Mouse (Mus musculus) adrenal gland, adult 2 months (tissue): ENCODE results near the gene Tcp10b. TPM values are rescaled to one million over a fixed set of nuclear protein-coding genes. Genes with fewer than 3 reads are reported as not detected.
"Not testable (repeated sequence)": the region's sequence is repeated elsewhere in the genome, so short reads cannot be mapped to it uniquely, and the experiment has no call there.

Experiments
- DNase-seq: peaks from one replicate; pipeline ENCODE4 v3.0.0; 2021
- long read RNA-seq: library from polyadenylated mRNA; stranded (forward); transcript quantifications from one replicate; pipeline ENCODE4 v2.0.0, GENCODE M21; 2021
- polyA plus RNA-seq: library from polyadenylated mRNA; depleted of rRNA; stranded (reverse); fragments of >200 nt; gene quantifications from 2 replicates; pipeline ENCODE4 v1.2.3, GENCODE M21; 2012; rRNA removed
- total RNA-seq, 2 experiments: library from RNA; stranded (reverse); gene quantifications; 2 replicates each; pipeline ENCODE4 v1.2.3; 2021

Gene Tcp10b
- total RNA-seq (under 1 TPM; 0.24 to 0.72 TPM), polyA plus RNA-seq (0.09 and 0.10 TPM in 2 replicates)
- long read RNA-seq, result 0 reads

GRCm38 (mm10) chr17:13060804-13061203 lies at the start of gene Tcp10b:
TSS of gene Tcp10b (plus strand) at chr17:13061104.
- DNase-seq, result not testable (repeated sequence)

- no peak for DNase-seq
These were observed 47.6 kb upstream of the Tcp10b start for GRCm38 (mm10) chr17:13013316-13013715.

GRCm38 (mm10) chr17:13036627-13037192 lies 24.2 kb upstream of the Tcp10b start:
- not testable (repeated sequence) for DNase-seq

DNA sequence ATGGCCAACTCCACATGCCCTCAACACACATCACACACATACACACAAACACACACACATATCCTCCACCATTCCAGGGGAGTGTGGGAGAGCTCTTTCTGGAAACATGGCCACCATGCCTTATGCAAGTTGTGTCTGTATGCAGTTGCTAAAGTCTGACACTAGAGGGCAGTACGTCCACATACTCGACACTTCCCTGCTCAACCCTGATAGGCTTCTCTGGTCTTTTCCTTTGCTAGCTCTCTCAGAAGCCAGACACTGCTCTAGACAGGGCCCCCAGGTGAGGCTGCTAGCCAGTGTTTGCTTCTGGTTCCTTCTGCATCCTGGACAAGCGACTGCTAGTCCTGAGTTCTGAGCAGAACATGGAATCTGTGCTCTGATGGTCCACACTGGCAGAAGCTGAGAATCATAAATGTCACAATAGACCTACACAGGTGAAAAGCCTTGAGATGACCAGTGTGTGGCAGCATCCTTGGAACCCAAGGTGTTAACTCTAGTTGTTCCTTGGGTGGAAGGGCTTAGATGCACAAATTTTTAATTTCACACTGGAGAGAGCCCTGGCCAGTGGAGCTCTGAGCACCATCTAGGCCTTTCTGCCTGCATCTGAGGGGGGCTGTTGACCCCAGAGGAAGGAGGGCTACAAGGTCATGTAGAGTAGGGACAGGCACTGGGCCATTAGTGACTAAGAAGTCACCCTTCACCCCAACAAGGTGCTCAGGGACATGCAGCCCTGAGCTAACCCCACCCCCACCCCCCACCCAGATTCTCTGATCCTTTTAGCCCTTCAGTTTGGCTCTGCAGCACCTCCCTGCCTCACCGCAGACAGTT lies 16.8 kb upstream of the Tcp10b start:
- peak; percentile 43 for DNase-seq

- DNase-seq, result not testable (repeated sequence)
These were observed 8.6 kb upstream of the Tcp10b start, which contains the start of gene Gpr31b for GRCm38 (mm10) chr17:13052124-13052813. TSS of gene Gpr31b (minus strand) at chr17:13052296.

DNA sequence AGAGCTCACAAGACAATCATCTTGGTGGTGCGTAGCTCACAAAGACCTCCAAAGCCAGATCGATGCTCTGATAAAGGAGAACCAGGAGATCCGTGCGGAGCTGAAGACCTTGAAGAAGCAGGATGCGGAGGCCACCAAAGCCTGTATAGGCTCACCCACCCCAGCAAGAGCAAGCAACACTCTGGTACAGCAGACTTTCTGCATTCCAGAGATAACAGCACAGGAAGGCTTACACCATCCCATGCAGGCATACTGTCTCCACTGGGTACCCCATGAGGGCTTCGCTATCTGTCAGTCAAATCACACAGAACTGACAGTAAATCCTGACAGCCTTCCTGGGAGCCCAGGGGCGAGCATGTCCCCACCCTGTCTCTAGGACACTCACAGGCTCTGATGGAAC lies 2.0 kb downstream of the Tcp10b start:
- DNase-seq, result not testable (repeated sequence)

DNA sequence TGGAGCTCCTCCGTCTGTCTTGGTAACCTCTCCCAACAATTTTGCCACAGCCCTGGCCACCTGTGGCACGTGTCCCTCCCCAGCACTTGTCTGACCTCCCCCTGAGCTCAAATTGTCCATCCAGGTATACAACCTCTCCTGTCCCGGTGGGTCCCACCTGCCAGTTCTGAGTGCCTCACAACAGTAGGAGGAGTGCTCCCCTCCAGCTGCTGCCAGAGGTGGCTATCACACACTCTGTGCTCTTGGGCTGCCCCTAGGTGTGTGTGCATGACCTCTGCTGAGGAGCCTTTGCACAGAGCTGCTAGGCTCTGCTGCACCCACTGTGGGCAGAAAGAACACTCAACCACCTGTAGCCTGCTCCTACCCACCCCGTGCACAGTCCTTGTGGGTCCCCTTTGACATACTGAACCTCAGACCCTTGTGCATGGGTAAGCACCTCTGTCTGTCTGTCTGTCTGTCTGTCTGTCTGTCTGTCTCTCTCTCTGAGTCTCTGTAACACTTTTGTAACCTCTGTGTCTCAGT lies 7.0 kb downstream of the Tcp10b start:
- not testable (repeated sequence) for DNase-seq

DNA sequence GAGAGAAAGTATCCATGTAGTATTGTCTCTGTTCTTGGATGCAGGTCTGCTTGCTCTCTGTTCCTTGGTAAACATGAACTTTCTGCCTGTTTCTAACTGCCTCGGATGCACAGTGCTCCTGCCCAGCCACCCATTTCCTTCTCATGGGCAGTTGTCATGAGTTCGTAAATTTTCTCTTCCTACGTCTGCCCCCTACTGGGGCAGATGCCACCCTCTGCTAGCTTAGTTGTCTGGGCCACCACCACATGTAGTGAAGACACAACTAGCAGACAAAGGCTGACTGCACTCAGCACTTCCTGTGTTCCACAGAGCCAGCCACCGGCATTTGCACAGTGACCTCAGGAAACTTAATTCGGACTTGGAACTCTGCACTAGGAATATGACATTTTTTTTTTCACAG lies 8.3 kb downstream of the Tcp10b start:
- not testable (repeated sequence) for DNase-seq

DNA sequence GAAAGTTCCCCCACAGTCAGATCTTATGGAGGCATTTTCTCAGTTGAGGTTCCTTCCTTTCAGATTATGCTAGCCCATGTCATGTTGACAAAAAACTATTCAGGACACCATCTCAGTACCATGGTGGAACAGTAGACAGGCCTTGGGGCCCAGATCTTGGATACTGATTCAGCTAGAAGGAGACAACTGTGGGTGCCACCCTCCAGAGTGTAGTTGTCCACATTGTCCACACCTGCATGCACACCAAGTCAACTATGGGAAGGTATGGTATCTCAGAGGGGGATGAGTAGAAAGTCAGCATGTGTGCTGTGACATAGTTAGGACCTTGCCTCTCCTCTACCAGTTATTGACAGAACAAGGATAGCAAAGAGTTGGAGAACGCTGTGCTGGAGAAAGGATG lies 30.6 kb downstream of the Tcp10b start:
- not testable (repeated sequence) for DNase-seq

DNA sequence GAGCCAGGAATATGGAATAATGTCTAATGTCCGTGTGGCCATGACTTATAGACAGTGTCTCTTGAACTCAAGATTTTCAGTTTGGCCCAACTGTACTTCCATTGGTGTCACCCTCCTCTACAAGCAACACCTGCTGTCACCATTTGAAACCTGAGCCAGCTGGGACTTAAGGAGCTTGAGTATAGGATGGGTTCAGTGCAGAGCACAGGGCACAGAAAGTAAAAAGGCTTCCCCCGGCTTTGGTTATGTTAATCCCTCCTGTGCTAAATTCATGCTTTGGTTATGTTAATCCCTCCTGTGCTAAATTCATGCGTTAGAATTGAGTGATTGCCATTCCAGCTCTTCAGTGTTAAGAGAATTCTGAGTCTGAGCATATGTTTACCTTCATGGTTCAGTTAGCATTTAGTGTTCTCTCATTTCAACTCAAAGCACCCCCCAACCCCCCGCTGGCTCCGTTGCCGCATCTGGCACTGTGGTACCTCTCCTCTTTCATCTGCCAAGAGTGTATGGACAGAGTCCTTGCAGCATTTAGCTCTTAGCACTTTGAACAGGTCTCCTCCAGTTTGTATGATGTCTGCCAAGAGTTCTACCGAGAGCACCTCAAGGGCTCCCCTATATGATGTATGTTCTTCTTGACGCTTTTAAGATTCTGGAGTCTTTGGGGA lies 31.3 kb downstream of the Tcp10b start:
- DNase-seq, result not testable (repeated sequence)

DNA sequence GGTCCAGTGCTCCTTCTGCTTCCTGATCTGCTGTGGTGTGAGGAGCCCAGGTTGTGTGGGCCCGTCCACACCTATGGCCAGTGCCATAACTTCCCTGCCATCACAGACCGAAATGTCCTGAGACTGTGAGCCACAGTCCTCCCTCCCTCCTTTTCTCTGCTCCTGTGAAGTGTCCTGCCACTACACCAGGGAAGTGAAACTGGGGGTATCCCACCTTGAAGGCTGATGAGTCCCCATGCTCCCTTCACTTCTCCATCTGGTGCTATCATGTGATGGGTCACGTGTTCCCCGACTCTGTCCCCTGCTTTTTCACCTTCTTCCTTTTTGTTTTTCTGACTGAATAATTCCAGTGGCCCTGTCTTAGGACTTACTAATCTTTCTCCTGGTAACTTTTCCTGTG lies 32.1 kb downstream of the Tcp10b start:
- DNase-seq, result not testable (repeated sequence)

DNA sequence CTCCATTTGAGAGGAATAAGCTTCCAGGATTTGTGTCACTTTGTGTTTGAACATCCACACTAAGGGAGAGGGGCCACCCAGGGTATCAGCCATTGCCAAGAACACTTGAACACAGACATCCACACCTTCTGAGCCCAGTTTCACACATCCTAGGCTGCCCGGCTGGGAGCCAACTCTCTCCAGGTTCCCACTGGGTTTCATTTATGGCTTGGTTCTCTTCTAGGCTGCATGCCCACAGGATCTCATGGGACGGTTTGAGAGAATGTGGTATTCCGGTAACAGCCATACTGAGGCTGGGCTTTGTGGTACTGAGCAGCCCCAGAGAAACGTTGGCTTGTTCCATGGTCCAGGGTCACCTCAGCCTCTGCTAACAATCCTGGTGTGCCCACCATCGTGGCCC lies 45.7 kb downstream of the Tcp10b start:
- peak; percentile 4 for DNase-seq

DNA sequence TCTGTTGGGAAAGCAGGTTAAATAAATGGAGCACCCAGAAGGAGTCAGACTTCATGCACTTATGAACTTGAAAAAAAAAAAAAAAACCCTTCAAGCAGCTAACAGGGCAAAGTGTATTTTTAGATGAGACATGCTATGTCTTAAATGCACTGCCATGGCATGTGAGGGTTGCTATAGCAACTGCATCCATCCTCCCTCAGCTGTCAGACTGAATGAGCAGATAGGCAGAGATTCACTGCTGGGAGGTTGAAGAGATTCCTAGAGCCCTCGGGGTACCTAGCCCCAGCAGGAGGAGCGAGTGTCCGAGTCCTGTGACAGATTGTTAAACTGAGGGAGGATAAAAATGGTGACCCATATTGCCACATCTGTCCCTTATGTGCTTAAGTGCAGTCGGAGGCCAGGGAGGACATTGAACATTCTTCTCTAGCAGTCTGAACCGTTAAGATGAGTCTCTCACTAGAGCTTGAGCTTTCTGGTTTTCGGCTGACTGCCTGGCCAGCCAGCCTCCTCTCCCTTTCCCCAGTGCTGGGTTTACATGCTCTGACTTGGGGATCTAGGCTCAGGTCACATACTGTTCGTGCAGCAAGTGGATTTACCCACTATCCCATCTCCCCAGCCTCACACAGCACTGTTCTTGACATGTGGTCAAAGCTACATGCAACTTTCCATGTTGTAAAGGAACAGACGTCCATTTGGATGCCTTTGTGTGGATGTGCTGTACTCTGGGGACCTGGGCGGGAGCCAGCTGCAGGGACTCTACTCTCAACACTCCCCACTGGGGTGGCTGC lies 51.8 kb downstream of the Tcp10b start:
- DNase-seq, result not testable (repeated sequence)

GRCm38 (mm10) chr17:13123308-13124038 lies 62.6 kb downstream of the Tcp10b start:
- DNase-seq, result not testable (repeated sequence)

DNA sequence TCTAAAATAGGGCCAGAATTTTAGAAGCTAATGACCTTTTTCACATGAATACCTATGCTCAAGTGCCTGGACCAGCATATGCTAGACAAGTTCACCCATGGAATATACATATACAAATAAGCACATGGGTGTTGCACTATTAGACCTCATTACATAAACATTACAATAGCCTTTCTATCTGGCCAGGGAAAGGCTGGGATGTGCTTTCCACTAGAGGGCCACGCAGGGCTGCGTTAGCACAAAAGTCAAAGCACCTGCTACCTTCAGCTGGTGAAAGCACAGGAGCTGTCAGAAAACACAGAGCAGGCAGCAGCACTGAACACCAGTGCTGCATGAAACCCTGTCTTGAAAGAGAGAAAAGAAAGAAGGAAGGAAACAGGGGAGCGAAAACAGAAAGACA lies 63.3 kb downstream of the Tcp10b start:
- not testable (repeated sequence) for DNase-seq

- DNase-seq, result not testable (repeated sequence)
These were observed 68.4 kb downstream of the Tcp10b start for GRCm38 (mm10) chr17:13129324-13129723.

DNA sequence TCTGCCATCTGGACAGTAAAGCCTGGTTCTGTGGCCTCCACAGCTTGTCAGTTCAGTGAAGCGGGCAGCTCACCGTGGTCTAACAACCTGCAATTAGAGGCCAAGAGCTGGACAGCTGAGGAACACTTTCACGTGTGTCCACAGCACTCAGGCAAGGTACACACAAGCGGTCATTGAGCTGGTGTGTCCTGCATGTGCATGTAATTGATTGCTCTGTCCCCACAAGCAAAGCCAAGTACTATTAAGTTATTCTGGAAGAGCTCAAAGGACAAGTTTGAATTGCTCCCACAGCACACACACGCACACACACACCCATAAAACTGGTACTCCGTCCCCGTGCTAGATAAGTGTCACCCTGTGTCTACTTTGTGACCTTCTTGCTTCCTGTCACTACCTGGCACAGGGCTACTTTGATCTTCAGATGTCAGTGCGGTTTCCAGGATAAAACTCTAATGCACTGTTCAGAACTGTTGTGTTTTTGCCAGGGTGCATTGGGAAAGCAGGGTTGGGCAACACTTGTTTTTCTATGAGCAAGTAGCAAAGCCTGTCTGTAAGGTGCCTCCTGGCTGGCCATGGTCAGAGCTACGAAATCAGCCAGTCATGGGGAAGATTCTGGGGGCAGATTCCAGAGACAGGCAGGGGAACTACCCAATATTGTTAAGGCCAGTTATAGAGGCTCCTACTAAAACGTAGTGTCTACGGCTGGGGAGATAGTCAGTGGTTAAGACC lies 69.0 kb downstream of the Tcp10b start:
- DNase-seq, result not testable (repeated sequence)

GRCm38 (mm10) chr17:13131710-13132109 lies 70.8 kb downstream of the Tcp10b start, which contains the start of gene Unc93a:
TSS of gene Unc93a (minus strand) at chr17:13131810.
- DNase-seq, result not testable (repeated sequence)
